Mouse (Mus musculus) stomach, embryonic 14.5 days (tissue): ENCODE results near the gene 2310009B15Rik. TPM values are rescaled to one million over a fixed set of nuclear protein-coding genes. Genes with fewer than 3 reads are reported as not detected.
A peak's percentile ranks its signal among the peaks of the same experiment; 100 is the strongest.
"Not testable (repeated sequence)": the region's sequence is repeated elsewhere in the genome, so short reads cannot be mapped to it uniquely, and the experiment has no call there.

Source experiments
- ATAC-seq: fragments of 200-750 bp; cut with Nextera tagmentation; 2 replicates; pipeline ENCODE4 v1.8.0; 2017; ENCODE audit warnings: low read depth, moderate TSS enrichment; ENCODE audit not compliant: insufficient number of reproducible peaks, insufficient read depth, low FRiP score
- H3K27ac ChIP-seq: fragments of 300-500 bp; sonication (generic); 2 replicates; pipeline ENCODE4 v1.5.1; 2014; ENCODE audit warnings: mild to moderate bottlenecking, low read length, moderate library complexity, mixed read lengths
- H3K27me3 ChIP-seq: fragments of 300-500 bp; sonication (generic); 2 replicates; pipeline ENCODE4 v1.6.1; 2014; ENCODE audit warnings: low read length, control low read depth, mixed read lengths; ENCODE audit not compliant: control insufficient read depth, insufficient read depth
- H3K36me3 ChIP-seq: fragments of 300-500 bp; sonication (generic); 2 replicates; pipeline ENCODE4 v1.6.1; 2014; ENCODE audit warnings: mild to moderate bottlenecking, control low read depth, low read length, moderate library complexity, mixed read lengths; ENCODE audit not compliant: control insufficient read depth, insufficient read depth
- H3K4me1 ChIP-seq: fragments of 300-500 bp; sonication (generic); 2 replicates; pipeline ENCODE4 v1.6.1; 2014; ENCODE audit warnings: low read length, control low read depth, mixed read lengths; ENCODE audit not compliant: control insufficient read depth, insufficient read depth
- H3K4me2 ChIP-seq: fragments of 300-500 bp; sonication (generic); replicated peaks from 2 replicates; pipeline ENCODE4 v1.6.1; 2014; ENCODE audit warnings: low read depth, low read length, control low read depth
- H3K4me3 ChIP-seq: fragments of 300-500 bp; sonication (generic); 2 replicates; pipeline ENCODE4 v1.5.1; 2014; ENCODE audit warnings: low read depth, low read length, control low read depth
- H3K9ac ChIP-seq: fragments of 300-500 bp; sonication (generic); replicated peaks from 2 replicates; pipeline ENCODE4 v1.6.1; 2014; ENCODE audit warnings: low read depth, mild to moderate bottlenecking, control low read depth, low read length, moderate library complexity, mixed read lengths
- H3K9me3 ChIP-seq: fragments of 300-500 bp; sonication (generic); 2 replicates; pipeline ENCODE4 v1.6.1; 2016; ENCODE audit warnings: low read depth, low read length, control low read depth; ENCODE audit not compliant: control insufficient read depth
- WGBS: fragments of 180-500 bp; shearing (Covaris S2); extraction: QIAGEN DNeasy Blood & Tissue Kit; methylation state at CpG from one replicate; pipeline ENCODE4 v1.1.7; 2014; 5-methylcytosine and 5-hydroxymethylcytosine counted together
- polyA plus RNA-seq: library from polyadenylated mRNA; unstranded; fragments of >200 nt; fragmentation: Nextera tagmentation; extraction: Ambion mirVana; gene quantifications from 2 replicates; pipeline ENCODE4 v1.2.1, GENCODE M21; 2014

Gene 2310009B15Rik
- 54.1 and 61.6 TPM in 2 replicates for polyA plus RNA-seq

GRCm38 (mm10) chr1:138856101-138856950 lies at the start of gene 2310009B15Rik:
2310009B15Rik (minus strand) TSS chr1:138856852.
- Histone ChIP-seq H3K27ac (peak within 1 kb of the TSS; percentile 77; the same call in 1 of the 2 replicates), H3K4me3 (peak within 1 kb of the TSS; percentile 37), H3K9ac (0 out of 2 replicates have a peak within 1 kb of the TSS, but pooled peaks have one; percentile 6)
- under 1% methylated on average over 35 of the region's 79 CpGs for WGBS
- not testable (repeated sequence) for H3K27me3 ChIP-seq, H3K36me3 ChIP-seq, H3K9me3 ChIP-seq, H3K4me2 ChIP-seq, H3K4me1 ChIP-seq
- ATAC-seq: peak; percentile 99

- H3K4me1 ChIP-seq: no peaks in the 10 kb centered on the region
- WGBS: 63% methylated on average over 3 of the region's 3 CpGs
- H3K27me3 ChIP-seq: no peaks in the 10 kb centered on the region
- no peak overlapping the region for H3K4me3 ChIP-seq
- H3K27ac ChIP-seq: no peak overlapping the region
- ATAC-seq: no peak
- no peaks in the 10 kb centered on the region for H3K36me3 ChIP-seq
- no peaks in the 10 kb centered on the region for H3K9me3 ChIP-seq
- no peak overlapping the region for H3K4me2 ChIP-seq
- no peak overlapping the region for H3K9ac ChIP-seq
Measured at GRCm38 (mm10) chr1:138906256-138906655, 49.6 kb upstream of the 2310009B15Rik start.

GRCm38 (mm10) chr1:138905092-138905765 lies 48.6 kb upstream of the 2310009B15Rik start:
- Histone ChIP-seq H3K27me3 (no peaks in the 10 kb centered on the region), H3K9ac (no peak overlapping the region), H3K9me3 (no peaks in the 10 kb centered on the region), H3K4me3 (no peak overlapping the region), H3K4me2 (no peak overlapping the region), H3K36me3 (no peaks in the 10 kb centered on the region), H3K27ac (no peak overlapping the region), H3K4me1 (no peaks in the 10 kb centered on the region)
- no peak for ATAC-seq
- 84% methylated on average over 3 of the region's 3 CpGs for WGBS

- no peak overlapping the region for H3K9ac ChIP-seq
- no peak for ATAC-seq
- H3K4me2 ChIP-seq: no peak overlapping the region
- no peak overlapping the region for H3K4me3 ChIP-seq
- H3K4me1 ChIP-seq: no peaks in the 10 kb centered on the region
- H3K9me3 ChIP-seq: no peaks in the 10 kb centered on the region
- H3K27me3 ChIP-seq: no peaks in the 10 kb centered on the region
- no peaks in the 10 kb centered on the region for H3K36me3 ChIP-seq
- H3K27ac ChIP-seq: no peak overlapping the region
- 92% methylated on average over 5 of the region's 5 CpGs for WGBS
Measured at GRCm38 (mm10) chr1:138903894-138904293, 47.2 kb upstream of the 2310009B15Rik start.

GRCm38 (mm10) chr1:138901431-138902117 lies 44.9 kb upstream of the 2310009B15Rik start:
- Histone ChIP-seq H3K9me3 (no peaks in the 10 kb centered on the region), H3K4me2 (no peak overlapping the region), H3K27ac (no peak overlapping the region), H3K36me3 (no peaks in the 10 kb centered on the region), H3K9ac (no peak overlapping the region), H3K4me1 (no peaks in the 10 kb centered on the region), H3K27me3 (no peaks in the 10 kb centered on the region), H3K4me3 (no peak overlapping the region)
- 90% methylated on average over 16 of the region's 16 CpGs for WGBS
- no peak for ATAC-seq

GRCm38 (mm10) chr1:138896088-138896487 lies 39.4 kb upstream of the 2310009B15Rik start:
- no peaks in the 10 kb centered on the region for H3K36me3 ChIP-seq
- WGBS: 78% methylated on average over 3 of the region's 3 CpGs
- no peak for ATAC-seq

GRCm38 (mm10) chr1:138877470-138878254 lies 21.0 kb upstream of the 2310009B15Rik start:
- no peaks in the 10 kb centered on the region for H3K27me3 ChIP-seq
- H3K27ac ChIP-seq: no peak overlapping the region
- H3K4me3 ChIP-seq: no peak overlapping the region
- H3K4me2 ChIP-seq: no peak overlapping the region
- no peaks in the 10 kb centered on the region for H3K4me1 ChIP-seq
- H3K9ac ChIP-seq: no peak overlapping the region
- H3K9me3 ChIP-seq: no peaks in the 10 kb centered on the region
- whole genome bisulfite sequencing: 96% methylated on average over 14 of the region's 14 CpGs
- ATAC-seq: no peak
- no peaks in the 10 kb centered on the region for H3K36me3 ChIP-seq

More at GRCm38 (mm10) chr1:138896088-138896487, 39.4 kb upstream of the 2310009B15Rik start:
- Histone ChIP-seq H3K27me3 (no peaks in the 10 kb centered on the region), H3K27ac (no peak overlapping the region), H3K9me3 (no peaks in the 10 kb centered on the region), H3K4me3 (no peak overlapping the region), H3K4me2 (no peak overlapping the region), H3K4me1 (no peaks in the 10 kb centered on the region), H3K9ac (no peak overlapping the region)
